Mouse (Mus musculus): ENCODE measurements around the gene Fam189a2.

- TF ChIP-seq CTCF (IDR thresholded peaks at IDR 0.05; ENCODE audit: extremely low read depth, insufficient read length, insufficient replicate concordance, low read depth, low read length) (no peak), POLR2A (IDR thresholded peaks at IDR 0.05; ENCODE audit: low read depth, low read length) (no peak)
Observed at GRCm38 (mm10) chr19:23988166-23988565, 42.7 kb downstream of the Fam189a2 start.
